Mouse (Mus musculus) kidney, embryonic 15.5 days (tissue): ENCODE measurements at regions not wholly inside any gene's neighbourhood (a gene's known extent, or its start where the extent isn't known, plus 50 kb on each side); places are given as distances from the start of the nearest gene placed in this dataset.

Experiments
- ATAC-seq: fragments of 200-750 bp; cut with Nextera tagmentation; replicated peaks from 2 replicates; pipeline ENCODE4 v1.8.0; 2017; ENCODE audit warnings: moderate TSS enrichment; ENCODE audit not compliant: low FRiP score
- H3K27ac ChIP-seq: fragments of 300-500 bp; sonication (generic); 2 replicates; pipeline ENCODE4 v1.5.1; 2015; ENCODE audit warnings: mild to moderate bottlenecking, inconsistent platforms
- H3K27me3 ChIP-seq: fragments of 300-500 bp; sonication (generic); 2 replicates; pipeline ENCODE4 v1.6.1; 2015; ENCODE audit warnings: inconsistent platforms
- H3K36me3 ChIP-seq: fragments of 300-500 bp; sonication (generic); 2 replicates; pipeline ENCODE4 v1.6.1; 2015; ENCODE audit warnings: inconsistent platforms
- H3K4me1 ChIP-seq: fragments of 300-500 bp; sonication (generic); 2 replicates; pipeline ENCODE4 v1.6.1; 2015; ENCODE audit warnings: inconsistent platforms
- H3K4me2 ChIP-seq: fragments of 300-500 bp; sonication (generic); 2 replicates; pipeline ENCODE4 v1.6.1; 2015; ENCODE audit warnings: moderate library complexity, mild to moderate bottlenecking, inconsistent platforms
- H3K4me3 ChIP-seq: fragments of 300-500 bp; sonication (generic); replicated peaks from 2 replicates; pipeline ENCODE4 v1.5.1; 2015; ENCODE audit warnings: mild to moderate bottlenecking, inconsistent platforms
- H3K9ac ChIP-seq: fragments of 300-500 bp; sonication (generic); 2 replicates; pipeline ENCODE4 v1.6.1; 2015; ENCODE audit warnings: mild to moderate bottlenecking, inconsistent platforms
- H3K9me3 ChIP-seq: fragments of 300-500 bp; sonication (generic); replicated peaks from 2 replicates; pipeline ENCODE4 v1.6.1; 2016; ENCODE audit warnings: inconsistent platforms
- WGBS: fragments of 180-500 bp; shearing (Covaris S2); methylation state at CpG from one replicate; pipeline ENCODE4 v1.1.7; 2015; ENCODE audit warnings: mixed read lengths; 5-methylcytosine and 5-hydroxymethylcytosine counted together

- Histone ChIP-seq H3K27me3 (no peaks in the 10 kb centered on the region), H3K4me1 (no peaks in the 10 kb centered on the region), H3K9me3 (no peaks in the 10 kb centered on the region), H3K27ac (no peak overlapping the region), H3K9ac (no peak overlapping the region), H3K4me2 (no peak overlapping the region), H3K36me3 (no peaks in the 10 kb centered on the region), H3K4me3 (no peak overlapping the region)
- ATAC-seq, result no peak
- 45% methylated on average over 2 of the region's 2 CpGs for WGBS
These were observed 145.1 kb downstream of the Gm10192 start for GRCm38 (mm10) chr4:97037693-97038348.

GRCm38 (mm10) chr4:97028938-97029337, 154.0 kb downstream of the Gm10192 start:
- H3K27me3 ChIP-seq, result no peaks in the 10 kb centered on the region
- no peak overlapping the region for H3K4me2 ChIP-seq
- H3K4me1 ChIP-seq, result no peaks in the 10 kb centered on the region
- H3K27ac ChIP-seq, result no peak overlapping the region
- no peak for ATAC-seq
- no peak overlapping the region for H3K4me3 ChIP-seq
- H3K9ac ChIP-seq, result no peak overlapping the region
- H3K9me3 ChIP-seq, result no peaks in the 10 kb centered on the region
- no peaks in the 10 kb centered on the region for H3K36me3 ChIP-seq

GRCm38 (mm10) chr4:97025446-97026040, 157.4 kb downstream of the Gm10192 start:
- no peak overlapping the region for H3K4me3 ChIP-seq
- H3K27ac ChIP-seq, result no peak overlapping the region
- no peaks in the 10 kb centered on the region for H3K4me1 ChIP-seq
- no peak for ATAC-seq
- H3K4me2 ChIP-seq, result no peak overlapping the region
- WGBS, result 41% methylated on average over 4 of the region's 4 CpGs
- H3K27me3 ChIP-seq, result no peaks in the 10 kb centered on the region
- H3K36me3 ChIP-seq, result no peaks in the 10 kb centered on the region
- no peak overlapping the region for H3K9ac ChIP-seq
- no peaks in the 10 kb centered on the region for H3K9me3 ChIP-seq

GRCm38 (mm10) chr4:97001321-97001720, 181.6 kb downstream of the Gm10192 start:
- no peaks in the 10 kb centered on the region for H3K27me3 ChIP-seq
- no peak overlapping the region for H3K27ac ChIP-seq
- H3K4me1 ChIP-seq, result no peaks in the 10 kb centered on the region
- H3K4me2 ChIP-seq, result no peak overlapping the region
- H3K9ac ChIP-seq, result no peak overlapping the region
- H3K36me3 ChIP-seq, result no peaks in the 10 kb centered on the region
- ATAC-seq, result no peak
- H3K9me3 ChIP-seq, result no peaks in the 10 kb centered on the region
- no peak overlapping the region for H3K4me3 ChIP-seq

GRCm38 (mm10) chr4:96980311-96980710, 195.3 kb upstream of the Gm12695 start:
- Histone ChIP-seq H3K27ac (no peak overlapping the region), H3K4me1 (no peaks in the 10 kb centered on the region), H3K36me3 (no peaks in the 10 kb centered on the region), H3K9me3 (no peaks in the 10 kb centered on the region), H3K4me3 (no peak overlapping the region), H3K4me2 (no peak overlapping the region), H3K27me3 (no peaks in the 10 kb centered on the region), H3K9ac (no peak overlapping the region)
- ATAC-seq, result no peak
- 46% methylated on average over 2 of the region's 2 CpGs for WGBS

- 89% methylated on average over 3 of the region's 3 CpGs for WGBS
- H3K4me2 ChIP-seq, result no peak overlapping the region
- H3K27me3 ChIP-seq, result no peaks in the 10 kb centered on the region
- H3K27ac ChIP-seq, result no peak overlapping the region
- H3K4me3 ChIP-seq, result no peak overlapping the region
- H3K36me3 ChIP-seq, result no peaks in the 10 kb centered on the region
- H3K9ac ChIP-seq, result no peak overlapping the region
- no peaks in the 10 kb centered on the region for H3K9me3 ChIP-seq
- no peak for ATAC-seq
- H3K4me1 ChIP-seq, result no peaks in the 10 kb centered on the region
These were observed 194.9 kb upstream of the Gm12695 start for GRCm38 (mm10) chr4:96979876-96980275.

- no peaks in the 10 kb centered on the region for H3K27me3 ChIP-seq
- no peaks in the 10 kb centered on the region for H3K4me1 ChIP-seq
- 43% methylated on average over 3 of the region's 3 CpGs for WGBS
- H3K9ac ChIP-seq, result no peak overlapping the region
- H3K9me3 ChIP-seq, result no peaks in the 10 kb centered on the region
- ATAC-seq, result no peak
- H3K36me3 ChIP-seq, result no peaks in the 10 kb centered on the region
- H3K27ac ChIP-seq, result no peak overlapping the region
- no peak overlapping the region for H3K4me3 ChIP-seq
- H3K4me2 ChIP-seq, result no peak overlapping the region
These were observed 189.9 kb upstream of the Gm12695 start for GRCm38 (mm10) chr4:96974935-96975334.

- Histone ChIP-seq H3K4me2 (no peak overlapping the region), H3K9ac (no peak overlapping the region), H3K4me3 (no peak overlapping the region), H3K36me3 (no peaks in the 10 kb centered on the region), H3K27ac (no peak overlapping the region), H3K4me1 (no peaks in the 10 kb centered on the region), H3K27me3 (no peaks in the 10 kb centered on the region), H3K9me3 (no peaks in the 10 kb centered on the region)
- no peak for ATAC-seq
- 66% methylated on average over 1 of the region's 1 CpGs for WGBS
These were observed 188.8 kb upstream of the Gm12695 start for GRCm38 (mm10) chr4:96973804-96974203.

- Histone ChIP-seq H3K27ac (no peak overlapping the region), H3K4me3 (no peak overlapping the region), H3K36me3 (no peaks in the 10 kb centered on the region), H3K4me1 (no peaks in the 10 kb centered on the region), H3K27me3 (no peaks in the 10 kb centered on the region), H3K9ac (no peak overlapping the region), H3K4me2 (no peak overlapping the region), H3K9me3 (no peaks in the 10 kb centered on the region)
- 48% methylated on average over 5 of the region's 5 CpGs for WGBS
- ATAC-seq, result no peak
These were observed 184.2 kb upstream of the Gm12695 start for GRCm38 (mm10) chr4:96969199-96969598.

- 52% methylated on average over 10 of the region's 10 CpGs for WGBS
- Histone ChIP-seq H3K36me3 (no peaks in the 10 kb centered on the region), H3K4me1 (no peaks in the 10 kb centered on the region), H3K4me2 (no peak overlapping the region), H3K9me3 (no peaks in the 10 kb centered on the region), H3K27me3 (no peaks in the 10 kb centered on the region), H3K27ac (no peak overlapping the region), H3K9ac (no peak overlapping the region), H3K4me3 (no peak overlapping the region)
- peak; percentile 75; the same call in 1 of the 2 replicates for ATAC-seq
These were observed 183.7 kb upstream of the Gm12695 start for GRCm38 (mm10) chr4:96968545-96969164.
